Mouse (Mus musculus): Measurements from ENCODE around the gene Tmem123.
A peak's percentile ranks its signal among the peaks of the same experiment; 100 is the strongest.

Gene Tmem123

DNA sequence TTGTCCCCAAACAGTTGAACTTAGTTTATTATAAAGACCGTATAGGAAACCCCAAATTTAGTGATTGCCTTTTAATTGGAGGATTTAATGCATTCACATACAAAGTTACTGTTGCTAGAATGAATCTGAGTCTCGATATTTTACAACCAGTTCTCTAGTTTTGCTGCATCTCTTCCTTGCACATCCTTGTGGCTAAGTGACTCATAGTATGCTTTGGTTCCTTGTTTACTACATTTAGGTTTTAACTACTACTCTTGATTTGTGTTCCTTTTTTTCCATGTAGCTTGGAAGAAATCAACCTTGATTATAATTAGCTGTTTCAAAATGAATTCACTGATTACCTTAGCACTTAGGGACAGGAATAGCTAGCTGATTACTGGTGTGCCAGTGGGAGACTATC, 11.2 kb downstream of the Tmem123 start:
- no peak for DNase-seq (ENCODE audit: low read depth, low spot score)

DNA sequence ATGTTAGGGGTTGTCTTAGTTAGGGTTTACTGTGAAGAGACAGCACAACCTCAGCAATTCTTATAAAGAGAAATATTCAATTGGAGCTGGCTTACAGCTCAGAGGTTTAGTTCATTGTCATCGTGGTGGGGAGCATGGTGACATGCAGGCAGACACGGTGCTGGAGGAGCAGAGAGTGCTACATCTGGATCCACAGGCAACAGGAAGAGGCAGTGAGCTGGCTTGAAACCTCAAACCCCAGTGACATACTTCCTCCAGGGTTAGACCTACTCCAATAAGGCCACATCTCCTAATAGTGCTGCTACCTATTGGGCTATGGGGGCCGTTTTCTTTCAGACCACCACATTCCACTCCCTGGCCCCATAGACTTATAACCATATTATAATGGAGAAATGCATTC, 12.1 kb downstream of the Tmem123 start:
- no peak for DNase-seq (ENCODE audit: low read depth, low spot score)

DNA sequence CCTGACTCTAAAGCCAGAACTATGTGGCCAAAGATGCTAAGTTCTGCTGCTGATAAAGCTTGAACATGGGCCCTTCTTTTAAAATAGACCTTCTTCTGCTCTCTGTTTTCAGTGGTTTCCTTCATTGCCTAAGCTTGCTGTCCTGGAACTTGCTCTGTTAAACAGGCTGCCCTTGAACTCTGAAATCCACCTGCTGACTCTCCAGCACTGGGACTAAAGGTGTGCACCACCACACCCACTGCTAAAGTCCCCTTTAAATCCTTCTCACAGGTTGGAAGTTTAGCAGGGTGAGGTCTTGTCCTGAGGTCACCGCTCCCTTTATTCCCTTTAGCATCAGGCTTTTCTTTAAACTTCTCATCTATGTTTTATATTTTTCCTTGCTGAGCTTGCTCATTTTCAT, 13.1 kb downstream of the Tmem123 start:
- DNase-seq (ENCODE audit: low read depth, low spot score): no peak

DNA sequence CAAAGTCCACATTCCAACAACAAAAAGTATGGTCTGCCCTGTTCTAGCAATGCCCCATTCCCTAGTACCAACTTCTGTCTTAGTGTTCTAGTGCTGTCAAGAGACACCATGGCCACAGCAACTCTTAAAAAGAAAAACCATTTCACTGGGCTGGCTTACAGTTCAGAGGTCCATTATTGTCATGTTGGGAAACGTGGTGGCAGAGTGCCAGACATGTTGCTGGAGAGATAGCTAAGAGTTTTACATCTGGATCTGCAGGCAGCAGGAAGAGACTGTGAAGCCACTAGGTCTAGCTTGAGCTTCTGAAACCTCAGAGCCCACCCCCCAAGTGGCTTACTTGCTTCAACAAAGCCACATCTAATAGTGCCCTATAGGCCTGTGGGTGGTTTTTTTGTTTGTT, 13.8 kb downstream of the Tmem123 start:
- no peak for DNase-seq (ENCODE audit: low read depth, low spot score)

DNA sequence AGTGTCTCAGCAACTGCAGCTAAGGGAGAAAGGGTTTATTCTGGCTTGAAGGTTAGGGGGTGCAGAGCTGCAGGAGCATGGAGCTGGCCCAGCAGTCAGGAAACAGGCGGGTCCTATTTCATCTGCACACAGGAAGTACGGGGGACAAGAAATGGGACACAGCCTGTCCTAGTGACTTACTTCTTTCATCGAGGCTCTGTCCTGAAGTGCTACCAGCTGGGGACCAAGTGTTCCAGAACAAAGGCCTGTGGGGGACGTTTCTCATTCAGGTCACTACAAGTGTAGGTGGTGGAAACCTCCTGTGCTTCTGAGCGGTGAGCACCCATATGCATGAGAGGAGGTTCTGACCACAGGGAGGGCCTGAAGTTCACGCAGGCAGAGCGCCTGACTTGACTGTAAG, 14.9 kb downstream of the Tmem123 start:
- DNase-seq (ENCODE audit: low read depth, low spot score): no peak

DNA sequence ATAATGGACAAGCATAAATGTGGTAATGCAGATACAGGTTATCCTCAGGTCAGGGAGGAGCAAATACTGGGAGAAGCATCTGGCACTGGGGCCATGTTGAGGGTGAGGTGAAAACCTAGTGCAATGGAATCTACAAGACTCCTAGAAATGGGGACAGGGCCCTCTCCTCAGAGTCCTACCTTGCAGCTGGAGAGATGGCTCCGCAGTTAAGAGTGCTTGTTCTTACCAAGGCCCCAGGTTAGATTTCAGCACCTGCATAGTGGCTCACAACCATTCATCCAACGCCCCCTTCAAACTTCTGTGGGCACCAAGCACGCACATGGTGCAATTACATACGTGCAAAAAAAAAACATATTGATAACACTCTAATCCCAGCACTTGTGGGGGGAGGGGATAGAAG, 15.9 kb downstream of the Tmem123 start:
- DNase-seq (ENCODE audit: low read depth, low spot score): no peak

DNA sequence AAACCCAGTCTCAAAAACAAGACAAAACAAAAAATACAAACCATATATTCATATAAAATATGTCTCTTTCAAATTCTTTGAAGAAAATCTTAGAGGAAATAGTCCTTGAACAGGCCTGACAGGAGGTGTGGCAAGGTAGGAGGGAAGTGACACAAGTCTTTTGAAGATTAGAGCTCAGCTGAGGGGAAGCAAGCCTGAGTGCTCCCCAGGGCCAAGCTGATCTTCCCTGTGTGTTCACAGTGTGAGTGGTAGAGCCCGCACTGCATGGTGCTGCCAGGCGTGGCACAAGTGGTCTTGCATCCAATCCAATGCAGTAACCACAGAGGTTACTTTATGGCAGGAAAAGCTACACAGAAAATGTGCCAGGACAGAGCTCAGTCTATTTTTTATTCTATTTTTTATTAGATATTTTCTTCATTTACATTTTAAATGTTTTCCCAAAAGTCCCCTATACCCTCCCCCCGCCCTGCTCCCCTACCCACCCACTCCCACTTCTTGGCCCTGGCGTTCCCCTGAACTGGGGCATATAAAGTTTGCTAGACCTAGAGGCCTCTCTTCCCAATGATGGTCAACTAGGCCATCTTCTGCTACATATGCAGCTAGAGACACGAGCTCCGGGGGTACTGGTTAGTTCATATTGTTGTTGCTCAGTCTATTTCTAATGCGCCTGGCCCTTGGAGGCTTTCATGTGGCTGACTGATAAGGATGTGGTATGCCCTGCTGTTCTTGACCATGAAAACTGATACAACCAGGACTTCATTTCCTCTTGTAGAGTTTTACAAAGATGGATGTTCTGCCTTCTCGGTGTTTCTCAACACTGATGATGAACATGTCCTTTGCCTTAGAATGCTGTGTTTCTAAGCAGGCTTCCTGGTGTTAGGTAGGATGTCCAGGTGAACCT, 16.7 kb downstream of the Tmem123 start:
- DNase-seq (ENCODE audit: low read depth, low spot score): no peak

DNA sequence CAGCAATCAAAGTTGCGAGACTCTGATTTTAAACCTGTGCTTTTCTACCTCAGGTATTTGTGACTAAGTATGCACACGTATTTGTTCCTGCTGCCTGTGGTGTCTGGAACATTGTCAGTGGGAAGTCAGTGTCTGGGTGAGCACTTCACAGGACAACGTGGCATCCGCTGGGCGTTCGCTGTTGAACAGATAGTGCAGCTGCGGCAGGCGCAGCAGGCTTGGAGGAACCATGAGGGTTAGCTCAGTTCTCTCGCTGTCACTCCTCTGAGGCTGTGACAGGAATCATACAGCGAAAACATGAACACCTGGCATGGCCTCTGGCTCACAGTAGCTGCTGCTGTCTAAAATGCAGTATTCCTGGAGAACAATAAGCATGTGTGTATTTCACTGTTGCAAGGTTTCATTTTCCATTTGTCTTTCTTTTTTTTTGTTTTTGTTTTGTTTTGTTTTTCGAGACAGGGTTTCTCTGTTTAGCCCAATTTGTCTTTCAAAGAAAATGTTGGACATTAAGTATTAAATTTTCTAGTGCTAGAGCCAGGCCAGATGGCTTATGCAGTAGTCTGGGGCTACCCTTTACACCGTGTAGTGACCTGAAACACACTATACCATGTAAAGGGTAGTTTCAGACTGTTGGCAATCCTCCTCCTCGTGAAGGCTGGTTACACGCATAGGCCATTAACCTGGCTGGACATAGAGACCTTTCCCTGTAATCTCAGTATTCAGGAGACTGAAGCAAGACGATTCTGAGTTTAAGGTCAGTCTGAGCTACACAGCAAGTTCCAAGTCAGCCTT, 20.2 kb downstream of the Tmem123 start:
- DNase-seq (ENCODE audit: low read depth, low spot score): no peak

DNA sequence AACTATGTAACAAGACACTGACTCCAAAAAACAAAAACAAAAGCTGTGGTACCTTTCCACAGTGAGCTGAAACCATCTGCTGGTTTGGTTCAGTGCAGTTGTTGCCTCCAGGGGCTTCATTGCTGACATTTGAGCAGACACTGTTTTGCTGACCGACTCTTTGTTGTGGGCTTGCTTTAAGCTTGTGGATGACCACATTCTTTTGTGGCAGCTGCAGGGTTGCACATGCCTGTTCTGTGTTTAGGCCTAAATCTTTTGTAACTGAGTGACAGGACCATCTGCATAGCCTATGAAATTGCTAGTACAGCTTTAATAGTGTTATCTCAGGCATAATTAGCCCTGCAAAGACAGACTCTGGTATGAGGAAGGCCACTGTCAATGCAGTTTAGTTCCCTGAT, 20.8 kb downstream of the Tmem123 start:
- no peak for DNase-seq (ENCODE audit: low read depth, low spot score)

DNA sequence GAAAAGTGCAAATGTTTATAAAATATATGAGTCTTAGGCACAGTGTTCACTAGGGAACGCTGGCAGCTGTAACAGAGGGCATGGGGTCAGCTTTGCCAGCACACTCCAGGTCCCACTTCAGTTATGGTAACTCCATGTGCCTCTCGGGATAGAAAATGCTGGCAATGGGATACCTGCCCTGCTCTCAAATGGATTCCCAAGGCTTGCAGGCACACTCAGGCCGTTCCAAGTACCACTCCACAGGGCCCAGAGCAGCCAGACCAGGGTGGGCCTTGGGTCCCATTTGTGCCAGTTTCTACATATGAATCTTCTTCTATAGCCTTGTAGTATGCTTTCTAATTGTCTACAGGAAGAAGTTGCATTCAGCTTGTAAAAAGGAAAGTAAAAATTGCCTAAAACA, 21.6 kb downstream of the Tmem123 start:
- no peak for DNase-seq (ENCODE audit: low read depth, low spot score)

DNA sequence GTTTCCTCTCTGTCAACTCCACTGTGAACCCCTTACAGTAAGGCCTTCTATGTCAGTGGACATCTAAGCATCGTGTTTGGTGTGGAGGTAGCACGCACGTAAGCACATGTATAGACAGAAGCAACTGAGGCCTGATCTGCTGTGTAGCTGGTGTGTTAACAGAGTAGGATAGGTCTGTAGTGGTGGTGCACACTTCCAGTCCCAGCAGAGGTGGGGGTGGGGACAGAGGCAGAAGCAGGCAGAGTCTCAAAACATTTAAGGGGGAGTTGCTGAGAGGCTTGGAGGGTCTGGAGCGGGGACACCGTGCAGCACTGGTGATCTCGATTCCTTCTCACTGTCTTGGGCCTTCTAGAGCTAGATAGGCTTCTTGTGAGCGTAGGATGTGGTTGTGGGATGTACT, 22.2 kb downstream of the Tmem123 start:
- DNase-seq (ENCODE audit: low read depth, low spot score): no peak

DNA sequence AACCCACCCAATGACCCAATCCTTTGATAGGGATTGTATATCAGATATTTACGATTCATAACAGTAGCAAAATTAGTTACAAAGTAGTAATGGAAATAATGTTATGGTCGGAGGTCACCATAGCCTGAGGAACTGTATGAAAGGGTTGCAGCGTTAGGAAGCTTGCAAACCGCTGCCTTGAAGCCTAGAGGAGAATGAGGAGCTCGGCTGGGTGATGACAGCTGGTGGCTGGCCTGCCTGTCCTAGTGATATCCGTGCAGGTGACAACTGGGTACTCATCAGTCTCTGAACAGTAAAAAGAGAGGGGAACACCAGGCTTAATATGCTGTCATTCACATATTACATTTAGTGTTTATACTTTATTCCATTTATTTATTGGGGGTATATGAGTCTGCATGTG, 24.6 kb downstream of the Tmem123 start:
- no peak for DNase-seq (ENCODE audit: low read depth, low spot score)

DNA sequence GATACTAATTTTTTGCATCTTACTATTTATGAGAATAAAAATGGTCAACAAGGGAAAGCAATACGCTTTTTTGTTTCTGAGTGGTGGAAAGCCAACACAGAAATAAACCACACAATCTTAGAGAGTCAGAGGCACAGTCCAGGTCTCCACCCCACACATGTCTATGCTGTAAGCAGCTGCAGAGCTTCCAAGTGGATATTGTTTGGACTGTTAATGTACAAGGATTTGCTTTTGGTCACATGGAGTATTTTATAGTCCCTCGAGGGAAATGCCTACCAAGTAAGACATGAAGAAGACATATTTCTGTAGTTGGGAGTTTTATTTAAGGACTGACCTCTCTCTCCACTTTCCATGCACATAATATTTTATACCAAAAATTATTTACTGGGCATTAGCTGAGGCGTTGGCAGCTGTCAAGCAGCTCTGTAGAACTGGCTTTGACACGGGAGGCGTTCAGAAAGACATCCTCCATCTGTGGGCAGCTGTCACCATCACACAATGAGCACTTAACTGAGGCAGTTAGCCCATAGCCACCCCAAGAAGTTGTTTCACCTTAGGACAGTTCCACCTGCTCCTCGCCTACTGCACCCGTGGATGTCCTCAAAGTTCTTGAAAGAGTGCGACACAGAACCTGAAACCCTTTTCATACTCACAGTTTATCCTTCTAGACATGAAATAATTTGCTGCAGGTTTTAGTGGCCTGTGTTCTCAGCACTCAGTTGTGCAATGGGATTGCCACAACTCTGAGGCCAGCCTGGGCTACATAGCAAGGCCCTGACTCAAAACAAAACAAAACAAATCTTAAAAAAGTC, 26.1 kb downstream of the Tmem123 start:
- DNase-seq (ENCODE audit: low read depth, low spot score): no peak

DNA sequence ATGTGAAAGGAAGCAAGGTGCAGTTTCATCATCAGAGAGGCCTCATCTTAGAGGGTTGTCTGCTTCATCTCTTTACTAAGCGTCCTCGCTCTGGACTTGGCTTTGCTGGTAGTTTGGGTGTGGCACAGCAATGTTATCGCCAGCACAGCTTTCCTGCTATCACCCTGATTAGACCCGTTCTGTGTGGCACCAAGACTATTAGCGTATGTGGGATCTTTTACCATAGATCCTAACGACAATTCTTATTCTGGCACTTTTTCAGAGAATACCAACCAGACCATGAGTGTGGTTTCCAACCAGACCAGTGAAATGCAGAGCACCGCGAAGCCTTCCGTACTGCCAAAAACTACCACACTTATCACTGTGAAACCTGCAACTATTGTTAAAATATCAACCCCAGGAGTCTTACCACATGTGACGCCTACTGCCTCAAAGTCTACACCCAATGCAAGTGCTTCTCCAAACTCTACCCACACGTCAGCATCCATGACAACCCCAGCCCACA, 26.8 kb downstream of the Tmem123 start:
- peak; percentile 36 for DNase-seq (ENCODE audit: low read depth, low spot score)

DNA sequence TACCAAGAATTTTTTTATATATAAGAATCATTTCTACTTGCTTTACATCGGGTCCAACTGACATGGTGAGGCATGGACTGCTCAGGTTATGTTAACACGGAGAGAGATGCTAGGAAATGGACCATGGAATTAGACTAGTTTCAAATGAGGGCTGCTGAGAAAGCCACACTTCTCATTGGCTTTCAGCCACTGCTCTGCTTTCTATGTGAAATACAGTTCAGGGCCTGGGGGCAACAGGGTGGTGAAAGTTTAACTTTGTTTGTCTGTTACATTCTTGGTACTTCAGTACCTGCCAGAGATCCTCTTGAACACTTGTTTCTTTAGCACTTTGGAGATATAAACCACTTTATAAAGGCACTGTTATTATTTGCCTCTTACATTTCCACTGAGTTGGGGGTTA, 29.7 kb downstream of the Tmem123 start:
- DNase-seq (ENCODE audit: low read depth, low spot score): no peak

DNA sequence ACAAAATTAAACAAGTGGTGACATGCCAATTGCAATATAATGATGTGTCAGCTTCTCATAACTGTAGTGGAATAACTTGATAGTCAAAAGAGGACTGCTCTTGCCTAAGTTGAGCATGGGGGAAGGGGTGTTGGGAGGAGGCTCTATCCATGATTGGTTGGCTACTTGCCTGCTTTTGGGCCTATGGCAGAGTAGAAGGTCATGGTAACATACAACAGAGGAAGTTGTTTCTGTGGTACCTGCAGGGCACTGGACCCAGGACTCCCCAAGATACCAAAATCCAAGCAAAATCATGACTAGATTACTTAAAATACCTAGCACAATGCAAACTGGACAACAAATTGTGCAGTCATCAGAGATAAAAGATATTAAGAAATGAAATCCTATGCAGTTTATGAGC, 31.7 kb downstream of the Tmem123 start:
- DNase-seq (ENCODE audit: low read depth, low spot score): no peak

DNA sequence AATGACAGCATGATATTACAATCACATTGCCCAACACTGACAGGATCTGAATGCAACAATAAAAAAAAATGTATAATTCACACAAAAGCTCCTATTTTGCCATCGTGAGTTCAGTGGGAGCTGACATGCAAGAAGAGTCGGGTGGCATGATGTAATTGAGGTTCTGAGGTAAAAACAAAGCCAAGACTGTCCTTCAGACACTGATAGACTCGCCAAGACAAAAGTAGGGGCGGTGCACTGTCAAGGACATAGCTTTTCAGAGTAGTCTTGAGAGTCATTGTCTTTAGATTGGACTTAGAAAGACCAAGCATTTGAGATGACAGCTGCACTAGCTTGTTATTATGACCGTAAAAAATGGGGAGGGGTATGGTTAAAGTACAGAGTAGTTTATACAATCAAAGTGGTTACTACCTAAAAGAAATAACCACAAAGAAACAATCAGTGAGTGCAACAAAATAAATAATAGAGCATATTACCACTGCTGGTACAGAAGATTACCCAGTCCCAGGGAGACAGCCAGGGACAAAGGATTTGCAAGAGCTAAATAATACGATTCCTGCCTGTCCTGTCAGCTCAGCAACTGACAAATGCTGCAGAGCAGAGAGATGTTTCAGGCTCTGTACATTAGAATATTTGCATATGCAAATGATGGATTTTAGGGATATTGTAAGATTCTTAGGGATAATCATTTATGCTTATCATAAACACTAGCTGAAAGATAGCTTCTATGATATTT, 32.5 kb downstream of the Tmem123 start:
- DNase-seq (ENCODE audit: low read depth, low spot score): no peak

DNA sequence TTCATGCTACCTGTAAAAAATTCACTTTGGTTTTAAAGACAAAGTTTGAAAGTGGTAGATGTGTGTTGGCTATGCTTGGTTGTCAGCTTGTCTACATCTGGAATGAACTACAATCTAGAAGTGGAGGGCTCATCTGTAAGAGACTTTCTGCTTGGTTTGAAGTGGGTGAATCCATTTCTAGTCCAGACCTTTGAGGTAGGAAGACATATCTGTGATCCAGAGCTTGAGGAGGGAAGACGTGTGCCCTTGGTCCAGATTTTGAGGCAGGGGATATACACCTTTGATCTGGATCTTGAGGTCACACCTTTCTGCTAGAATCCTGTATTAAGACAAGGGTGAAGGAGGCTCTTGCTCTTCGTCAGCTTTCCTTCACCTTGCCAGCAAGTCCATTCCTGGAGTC, 33.7 kb downstream of the Tmem123 start:
- no peak for DNase-seq (ENCODE audit: low read depth, low spot score)

DNA sequence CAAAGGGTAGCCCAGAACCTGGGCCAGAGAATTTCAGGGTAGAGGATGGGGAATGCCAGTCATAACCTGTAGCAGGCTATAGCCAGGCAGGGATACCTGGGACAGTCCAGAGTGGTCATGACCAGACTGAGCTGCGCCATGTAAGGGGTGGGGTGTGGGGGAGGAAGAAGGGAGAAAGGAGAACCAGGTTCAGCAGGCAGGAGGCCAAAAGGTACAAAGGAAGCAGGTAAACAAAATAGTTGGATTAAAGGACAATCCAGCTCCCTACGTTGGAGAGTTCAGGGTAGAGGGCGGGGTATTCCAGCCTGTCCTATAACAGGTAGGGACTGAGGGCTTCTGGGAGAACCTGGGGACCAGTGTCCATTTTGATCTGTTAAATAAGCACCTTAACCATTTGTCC, 34.7 kb downstream of the Tmem123 start:
- DNase-seq (ENCODE audit: low read depth, low spot score): no peak

DNA sequence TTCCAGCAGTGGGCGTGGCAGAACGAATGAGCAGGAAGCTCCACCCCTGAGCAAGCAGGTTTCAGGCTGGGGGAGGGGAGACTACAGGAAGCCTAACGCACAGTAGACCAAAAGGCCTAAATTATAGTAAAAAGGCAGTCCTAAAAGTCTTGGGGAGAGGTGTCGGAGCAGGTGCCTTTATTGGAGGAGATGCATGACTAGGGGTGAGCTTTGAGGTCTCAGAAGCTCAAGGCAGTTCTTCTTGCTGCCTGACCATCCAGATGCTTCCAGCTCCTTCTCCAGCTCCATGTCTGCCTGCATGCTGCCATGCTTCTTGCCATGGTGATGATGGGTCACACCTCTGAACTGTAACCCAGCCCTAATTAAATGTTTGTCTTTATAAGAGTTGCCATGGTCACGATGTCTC, 41.3 kb downstream of the Tmem123 start:
- no peak for DNase-seq (ENCODE audit: low read depth, low spot score)

DNA sequence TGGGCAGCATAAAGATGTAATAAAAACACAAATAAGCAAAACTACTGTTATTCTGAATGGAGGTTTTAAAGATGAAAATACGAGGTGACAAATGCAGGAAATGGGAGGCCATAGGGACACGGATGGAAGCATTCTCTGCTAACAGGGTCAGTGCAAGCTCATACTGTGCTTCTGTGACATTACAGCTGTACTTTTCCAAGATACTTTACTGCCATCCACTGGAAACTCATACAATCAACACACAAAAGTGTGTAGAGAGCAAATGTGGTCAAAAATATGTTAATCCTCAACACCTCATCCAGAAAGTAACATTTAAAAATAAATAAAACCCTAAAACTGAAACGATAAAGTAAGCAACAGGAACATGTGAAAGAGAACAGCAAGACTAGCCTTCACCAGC, 58.9 kb downstream of the Tmem123 start:
- DNase-seq (ENCODE audit: low read depth, low spot score): no peak

Data from c-Kit-negative CD71-positive TER-119-positive erythroid progenitor cells, embryonic 14.5 days (primary cell).